Mouse (Mus musculus) c-Kit-positive CD71-positive TER-119-negative erythroid progenitor cells, embryonic 14.5 days (primary cell): ENCODE data around the gene Baiap3.
"Not testable (repeated sequence)": the region's sequence is repeated elsewhere in the genome, so short reads cannot be mapped to it uniquely, and the experiment has no call there.

Experiments used
- DNase-seq: peaks from one replicate; pipeline ENCODE4 v3.0.0-alpha.2; 2013; ENCODE audit warnings: low read depth

Gene Baiap3

DNA sequence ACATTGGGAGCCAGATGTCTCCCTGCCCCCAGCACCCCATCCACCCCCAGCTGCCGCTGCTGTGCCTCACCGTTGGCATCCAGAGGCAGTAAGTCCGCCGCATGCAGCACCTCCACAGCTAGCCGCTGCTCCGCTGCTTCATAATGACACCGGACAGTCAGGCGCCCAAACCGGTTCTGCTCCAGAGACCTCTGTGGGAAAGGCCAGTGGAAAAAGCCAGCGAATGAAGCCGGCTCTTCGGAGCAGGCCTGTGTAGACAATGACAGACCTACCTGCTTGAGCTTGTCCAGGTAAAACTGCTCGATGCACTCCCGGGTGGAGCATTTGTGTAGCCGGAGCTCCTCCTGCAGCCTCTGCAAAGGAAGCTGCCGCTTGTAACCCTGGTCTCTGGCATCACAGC, 11.9 kb downstream of the Baiap3 start:
- no peak for DNase-seq

DNA sequence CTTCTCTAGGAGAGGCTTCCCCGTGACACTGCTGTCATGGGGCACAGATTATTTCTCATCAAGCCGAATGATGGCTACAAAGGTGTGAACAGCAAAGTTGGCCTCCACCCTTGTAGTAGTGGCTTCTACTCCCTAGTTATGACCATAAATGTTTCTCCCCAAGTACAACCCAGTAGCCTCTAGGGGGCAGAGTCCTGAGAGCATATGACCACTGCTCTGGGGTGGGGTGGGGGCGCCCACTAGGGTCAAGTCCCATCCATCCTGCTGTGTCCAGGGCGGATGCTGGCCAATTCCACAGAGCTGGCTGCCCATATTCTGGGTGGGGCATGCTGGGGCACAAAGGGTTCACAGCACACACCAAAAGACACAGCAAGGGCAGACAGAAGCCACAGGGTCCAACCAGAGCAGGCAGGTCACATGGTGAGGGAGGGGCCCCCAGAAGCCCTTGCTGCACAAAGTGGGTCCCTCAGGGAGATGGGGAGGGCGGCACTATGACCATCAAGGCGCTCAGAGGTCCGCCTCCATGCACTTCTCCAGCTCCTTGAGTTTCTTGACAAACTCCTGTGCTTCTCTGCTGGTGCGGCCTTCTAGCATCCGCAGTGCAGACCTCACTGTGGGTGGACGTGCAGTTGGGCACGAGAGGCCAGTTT, 12.9 kb downstream of the Baiap3 start:
- no peak for DNase-seq

DNA sequence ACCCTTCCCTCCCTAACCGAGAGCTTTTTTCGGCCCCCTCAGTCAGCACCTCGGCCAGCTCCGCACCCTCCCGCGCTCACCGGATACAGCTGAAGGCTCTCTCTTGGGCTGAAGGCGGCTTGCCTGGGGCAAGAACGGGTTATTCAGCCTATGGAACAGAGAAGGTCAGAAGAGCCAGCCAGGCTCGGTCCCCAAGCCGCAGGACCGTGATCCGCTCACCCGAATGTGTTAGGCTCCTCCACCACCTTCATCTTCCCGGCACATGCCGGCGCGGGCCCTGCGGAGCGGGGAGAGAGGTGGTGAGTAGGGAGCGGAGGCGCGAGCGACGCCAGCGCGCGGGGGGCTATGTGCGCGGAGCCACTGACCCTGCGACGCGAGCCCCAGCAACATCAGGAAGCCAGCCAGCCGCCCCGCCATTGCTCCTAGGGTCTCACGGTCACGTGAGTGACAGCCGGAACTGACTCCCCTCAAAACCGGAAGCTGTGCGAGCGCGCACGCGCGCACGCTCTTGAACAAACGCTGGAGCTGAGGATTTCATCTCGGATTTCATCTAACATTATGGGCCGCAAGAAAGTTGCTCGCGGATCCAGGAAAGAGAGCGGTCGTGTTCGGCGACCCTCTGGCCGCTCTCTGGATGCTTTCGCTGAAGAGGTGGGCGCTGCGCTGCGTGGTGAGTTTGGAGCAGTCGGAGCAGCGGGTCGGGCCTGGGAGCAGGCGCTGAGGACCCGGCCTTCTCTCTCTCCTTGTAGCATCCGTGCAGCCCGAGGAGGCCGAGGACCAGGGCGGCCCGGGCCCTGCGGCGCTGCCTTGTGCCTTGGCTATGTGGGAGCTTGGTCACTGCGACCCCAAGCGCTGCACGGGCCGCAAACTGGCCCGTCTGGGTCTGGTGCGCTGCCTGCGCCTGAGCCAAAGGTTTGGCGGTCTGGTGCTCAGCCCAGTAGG, 16.2 kb downstream of the Baiap3 start, which contains the start of the genes Gnptg and Tsr3:
TSS of gene Gnptg (minus strand) at position 430 of the 942 bp plus-strand sequence.
TSS of gene Tsr3 (plus strand) at position 476 of the 942 bp plus-strand sequence.
- DNase-seq = peak; percentile 89

DNA sequence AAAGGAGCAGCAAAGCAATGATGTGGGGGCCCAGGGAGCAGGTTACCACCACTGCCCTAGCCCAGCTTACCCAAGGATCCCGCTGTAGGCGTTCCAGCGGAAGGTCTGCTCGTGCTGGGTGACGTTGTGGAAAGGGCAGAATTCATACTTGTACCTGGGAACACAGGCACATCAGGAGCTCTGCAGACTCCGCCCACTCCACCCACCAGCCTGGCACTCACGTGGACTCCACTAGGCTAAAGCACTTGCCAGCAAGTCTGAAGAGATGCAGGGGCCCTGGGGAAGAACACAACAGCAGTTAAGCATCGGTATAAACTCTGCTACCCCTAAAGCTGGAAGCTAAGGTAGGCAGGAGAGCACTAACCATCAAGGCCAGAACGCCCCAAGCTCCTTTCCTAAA, 20.5 kb downstream of the Baiap3 start:
- no peak for DNase-seq

DNA sequence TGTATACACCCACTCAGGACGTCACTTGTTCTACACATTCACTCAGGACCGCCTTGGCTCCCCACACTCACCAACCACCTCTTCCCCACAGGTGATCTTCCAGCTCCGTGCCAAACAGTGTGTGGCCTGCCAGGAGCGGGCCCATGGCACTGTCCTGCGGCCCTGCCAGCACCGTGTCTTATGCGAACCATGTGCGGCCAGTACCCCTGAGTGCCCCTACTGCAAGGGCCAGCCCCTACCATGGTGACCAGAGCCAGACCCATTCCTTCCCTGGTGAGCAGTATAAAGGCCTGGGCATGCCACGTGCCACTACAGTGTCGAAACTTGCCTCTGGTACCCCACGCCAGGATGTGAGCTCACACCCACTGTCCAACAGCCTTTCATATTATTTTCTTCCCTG, 24.5 kb downstream of the Baiap3 start:
- DNase-seq = not testable (repeated sequence)

DNA sequence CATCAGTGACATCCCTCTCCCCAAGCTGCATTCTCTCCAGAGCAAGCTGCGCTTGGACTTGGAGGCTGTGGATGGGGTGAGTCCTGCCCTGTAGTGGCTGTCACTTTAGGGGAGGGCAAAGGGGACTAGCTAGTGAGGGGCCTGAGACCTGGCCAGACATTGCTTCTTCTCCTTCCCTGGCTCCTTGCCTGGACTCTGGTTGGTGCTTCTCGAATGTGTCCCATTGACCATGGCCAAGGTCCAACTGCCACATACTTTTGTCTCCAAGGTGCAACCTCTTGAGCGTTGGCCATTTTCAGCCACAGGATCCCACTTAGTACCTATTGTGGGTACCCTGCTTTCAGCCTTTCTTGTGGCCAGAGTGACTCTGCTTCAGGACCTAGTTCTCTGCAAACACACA, 25.5 kb downstream of the Baiap3 start:
- no peak for DNase-seq

DNA sequence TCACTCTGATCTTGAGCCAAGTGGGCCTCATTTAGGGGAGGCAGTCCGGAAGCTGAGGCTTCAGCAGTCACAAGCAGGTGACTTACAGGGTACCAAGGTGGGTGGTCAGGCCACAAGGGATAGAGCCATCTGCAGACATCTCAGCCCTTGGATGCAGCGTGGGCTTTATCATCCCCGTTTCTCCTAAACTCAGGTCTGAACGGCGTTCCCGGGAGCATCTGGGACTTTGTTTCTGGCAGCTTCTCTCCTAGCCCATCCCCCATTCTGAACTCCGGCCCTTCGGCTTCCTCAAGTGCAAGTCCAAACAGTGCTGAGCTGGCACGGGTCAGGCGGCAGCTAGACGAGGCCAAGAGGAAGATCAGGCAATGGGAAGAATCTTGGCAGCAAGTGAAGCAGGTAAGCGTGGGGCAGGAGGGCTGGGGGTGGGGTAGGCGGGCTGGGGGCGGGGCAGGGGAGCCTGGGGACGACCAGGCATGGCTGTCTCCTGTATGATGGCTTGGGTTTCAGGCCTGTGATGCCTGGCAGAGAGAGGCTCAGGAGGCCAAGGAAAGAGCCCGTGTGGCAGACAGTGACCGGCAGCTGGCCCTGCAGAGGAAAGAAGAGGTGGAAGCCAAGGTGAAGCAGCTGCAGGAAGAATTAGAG, 26.0 kb downstream of the Baiap3 start:
- DNase-seq = not testable (repeated sequence)

DNA sequence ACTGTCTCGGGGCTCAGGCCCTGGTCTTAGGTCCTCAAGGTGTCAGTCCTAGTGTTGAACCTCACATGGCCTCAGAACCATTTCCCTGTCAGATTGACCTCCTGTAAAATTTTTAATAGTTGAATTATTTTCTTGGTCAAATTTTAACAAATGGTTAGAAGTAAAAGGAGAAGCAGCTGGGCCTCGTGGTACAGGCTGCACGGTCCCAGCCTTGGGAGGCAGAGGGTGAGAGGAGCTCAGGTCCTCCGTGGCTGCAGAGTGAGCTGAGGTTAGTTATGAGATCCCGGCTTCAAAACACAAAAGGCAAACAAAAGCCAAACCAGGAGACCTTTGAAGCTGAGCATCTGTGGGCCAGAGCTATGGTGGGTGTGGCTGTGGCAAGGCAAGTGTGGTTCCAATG, 28.2 kb downstream of the Baiap3 start:
- no peak for DNase-seq

DNA sequence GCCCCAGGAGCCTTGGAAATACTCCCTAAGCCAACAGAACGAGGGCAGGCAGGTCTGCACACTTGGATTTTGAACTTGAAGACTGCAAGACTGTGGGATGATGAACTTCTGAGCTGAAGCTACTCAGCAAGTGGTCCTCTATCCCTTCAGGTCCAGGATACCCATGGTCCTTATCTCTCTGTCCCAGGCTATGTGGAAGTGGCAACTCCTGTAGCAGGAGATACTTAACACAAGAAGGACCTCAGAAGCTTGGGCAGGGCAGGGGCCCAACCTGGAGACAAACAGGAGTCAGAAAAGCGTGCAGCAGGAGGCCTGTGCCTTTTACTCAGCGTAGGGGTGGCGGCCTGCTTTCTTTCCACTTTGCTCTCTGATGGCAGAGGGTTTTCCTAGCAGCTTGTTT, 30.5 kb downstream of the Baiap3 start:
- peak; percentile 66 for DNase-seq

DNA sequence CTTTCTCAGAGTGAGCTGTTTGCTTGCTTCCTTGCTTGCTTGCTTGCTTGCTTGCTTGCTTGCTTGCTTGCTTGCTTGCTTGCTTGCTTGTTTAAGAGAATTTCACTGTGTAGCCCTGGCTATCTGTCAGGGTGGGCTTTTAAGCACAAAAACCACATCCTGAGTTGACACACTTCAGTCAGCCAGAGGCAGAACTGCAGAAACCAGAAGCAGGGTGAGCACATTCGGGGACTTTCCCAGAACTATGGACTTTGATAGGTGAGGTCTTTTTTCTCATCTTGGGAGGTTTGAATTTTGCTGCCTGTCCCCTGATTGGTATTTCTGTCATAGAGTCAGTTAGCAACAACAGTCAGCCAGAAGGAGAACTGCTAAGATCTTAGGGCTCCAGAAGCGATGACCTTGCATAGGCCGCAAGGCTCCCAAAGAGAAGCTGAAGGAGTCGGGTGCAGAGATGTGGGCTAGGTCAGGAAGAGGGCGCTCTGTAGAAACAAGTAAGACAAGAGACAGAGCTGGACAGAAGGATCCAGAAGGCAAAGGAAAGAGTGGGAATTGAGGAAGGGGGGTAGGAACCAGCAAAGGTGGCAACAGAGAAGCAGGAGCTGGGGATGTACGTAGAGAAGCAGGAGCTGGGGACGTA, 31.5 kb downstream of the Baiap3 start:
- DNase-seq = peak; percentile 27

DNA sequence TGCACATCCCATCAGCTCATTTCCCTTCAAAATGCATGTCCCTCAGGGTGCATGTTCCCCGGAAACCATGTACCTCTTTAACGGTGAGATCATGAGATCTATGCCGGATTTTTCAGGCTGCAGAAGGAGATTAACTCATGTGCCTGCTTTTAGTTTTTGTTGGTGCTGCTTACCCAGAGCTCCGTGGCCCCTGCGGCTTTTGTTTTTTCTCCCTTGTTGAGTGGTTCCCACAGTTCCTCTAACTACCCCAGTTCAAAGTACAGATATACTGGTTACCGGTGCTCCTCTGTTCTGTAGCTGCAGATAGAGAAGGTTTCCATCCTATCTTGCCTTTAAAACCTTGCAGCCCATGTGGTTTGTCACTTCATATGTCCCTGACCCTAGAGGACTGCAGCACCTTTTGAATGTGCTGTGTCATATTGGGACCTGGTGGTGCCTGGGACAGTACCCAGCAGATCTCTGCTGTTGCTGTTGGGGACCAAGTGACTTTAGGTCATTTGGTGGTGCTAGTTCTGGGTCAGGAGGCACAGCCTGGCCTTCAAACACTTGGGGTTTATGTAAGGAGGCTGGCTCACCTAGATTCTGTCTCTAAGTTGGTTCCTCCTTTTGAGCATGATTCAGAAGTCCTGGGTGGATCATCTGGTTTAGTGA, 33.1 kb downstream of the Baiap3 start:
- DNase-seq = peak; percentile 62

DNA sequence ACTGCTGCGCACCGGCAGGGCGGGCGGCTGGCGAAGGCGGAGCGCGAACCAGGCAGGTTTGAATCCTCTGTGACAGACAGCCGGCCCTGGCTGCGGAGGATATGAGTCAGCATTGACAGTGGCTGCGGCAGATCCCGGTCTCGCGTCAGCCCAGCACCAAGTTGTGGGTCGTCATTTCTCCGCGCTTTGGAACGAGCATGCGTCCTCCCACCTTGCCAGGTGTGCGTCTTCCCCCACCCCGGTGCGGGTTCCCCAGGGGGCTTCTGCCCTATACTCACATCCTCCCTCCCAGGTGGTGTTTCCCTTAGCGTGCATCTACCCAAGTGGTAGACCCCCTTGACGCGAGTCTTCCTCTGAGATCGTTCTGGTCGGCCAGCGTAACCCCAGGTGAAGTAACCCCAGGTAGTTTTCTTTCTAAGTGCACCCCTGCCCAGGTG, 33.6 kb downstream of the Baiap3 start:
- not testable (repeated sequence) for DNase-seq

DNA sequence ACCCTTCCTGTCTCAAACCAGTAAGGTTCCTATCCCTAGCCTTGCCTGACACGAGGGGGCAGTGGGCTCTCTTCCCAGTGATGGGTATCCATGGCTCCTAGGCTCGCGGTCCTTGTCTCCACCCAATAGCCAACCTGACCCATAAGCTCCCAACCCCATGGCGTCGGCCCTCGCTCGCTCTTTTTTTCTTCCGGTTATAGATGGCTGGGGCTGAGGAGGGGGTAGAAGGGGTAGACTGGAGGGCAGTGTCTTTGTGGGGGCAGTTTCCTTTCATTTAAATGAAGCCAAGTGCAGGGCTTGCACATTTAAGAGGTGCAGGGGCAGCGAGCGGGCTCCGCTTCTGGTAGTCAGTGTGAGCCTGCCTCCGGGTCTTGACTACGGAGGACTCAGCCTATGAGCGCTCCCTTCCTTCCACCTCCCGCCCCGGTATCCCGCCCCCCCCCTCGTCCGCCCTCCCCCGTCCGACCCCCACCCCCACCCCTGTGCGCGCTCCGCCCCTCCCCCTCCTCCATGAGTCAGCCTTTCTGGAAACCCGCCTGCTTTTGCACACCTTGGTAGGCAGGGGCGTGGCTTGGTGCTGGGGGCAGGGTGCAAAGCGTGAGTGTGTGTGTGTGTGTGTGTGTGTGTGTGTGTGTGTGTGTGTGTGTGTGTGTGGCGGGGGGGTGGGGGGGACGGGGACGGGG, 34.2 kb downstream of the Baiap3 start:
- peak; percentile 64 for DNase-seq

DNA sequence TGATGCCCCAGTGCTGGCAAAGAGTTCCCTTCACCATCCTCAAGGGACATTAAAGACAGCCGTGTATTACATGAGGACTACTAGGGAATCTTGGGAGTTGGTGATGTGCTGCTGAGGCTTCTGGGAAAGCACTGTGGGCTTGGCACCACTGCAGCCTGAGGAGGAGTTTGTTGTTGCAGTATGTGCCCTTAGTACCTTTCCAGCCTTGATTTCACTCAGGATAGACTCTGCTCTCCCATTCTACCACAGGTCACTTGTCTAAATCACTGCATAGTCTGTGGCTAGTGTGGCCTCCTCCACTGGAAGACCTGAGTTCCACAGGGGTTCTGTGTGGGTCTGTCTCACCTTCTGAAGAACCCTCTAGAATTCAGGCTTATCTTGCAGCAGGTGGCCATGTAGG, 35.4 kb downstream of the Baiap3 start:
- no peak for DNase-seq

DNA sequence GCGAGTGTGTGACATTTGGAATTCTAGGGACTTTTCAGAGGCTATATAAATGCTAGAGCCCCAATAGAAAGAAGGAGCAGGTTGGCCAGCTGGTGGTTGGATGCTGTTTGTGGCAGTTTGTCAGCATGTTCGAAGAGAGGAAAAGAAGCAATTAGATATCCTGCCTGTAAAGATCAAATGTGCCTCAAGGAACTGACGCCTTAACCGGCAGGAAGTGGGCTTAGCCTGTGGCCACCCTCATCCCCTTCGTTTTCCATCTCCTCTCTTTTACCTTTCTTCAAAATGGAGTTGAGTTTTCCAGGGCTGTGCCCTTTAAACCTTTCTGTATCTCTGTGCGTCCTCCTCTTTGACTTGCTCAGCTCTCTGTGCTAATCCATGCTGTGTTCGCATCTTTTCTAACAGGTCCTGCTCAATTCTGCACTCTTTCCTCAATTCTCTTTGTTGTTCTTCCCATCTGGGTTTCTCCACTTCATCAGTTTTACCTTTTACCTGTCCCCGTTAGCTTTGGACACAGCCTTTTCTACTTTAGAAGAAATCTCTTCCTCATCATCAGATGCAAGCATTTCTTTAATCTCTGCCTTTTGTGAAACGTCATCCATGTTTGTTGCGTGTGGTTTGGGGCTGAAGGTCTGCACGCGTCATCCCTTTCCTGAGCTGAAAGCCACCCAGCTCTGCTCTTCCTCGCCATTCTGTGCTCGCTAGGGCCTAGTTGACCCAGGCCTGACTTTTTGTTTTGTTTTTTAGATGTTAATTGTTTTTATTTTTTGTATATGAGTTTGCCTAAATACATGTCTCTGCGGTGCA, 36.5 kb downstream of the Baiap3 start:
- DNase-seq = no peak

DNA sequence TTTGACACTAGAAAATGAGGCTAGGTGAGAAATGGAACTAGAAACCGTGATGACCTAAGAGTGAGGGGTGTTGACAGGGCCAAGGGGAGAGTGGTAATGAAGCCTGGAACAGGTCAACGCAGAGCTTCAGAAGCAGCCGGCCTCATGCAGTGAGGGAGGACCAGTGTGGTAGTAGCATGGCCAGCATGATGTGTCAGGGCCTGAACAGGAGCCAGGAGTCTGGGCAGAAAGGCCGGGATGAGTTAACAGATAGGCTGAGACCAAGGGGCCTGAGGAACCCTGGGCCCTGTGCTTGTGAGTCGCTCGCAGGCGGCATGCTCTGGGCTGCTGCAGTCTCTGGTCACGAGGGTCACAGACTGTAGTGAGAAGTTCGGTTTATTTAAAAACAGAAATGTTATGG, 37.2 kb downstream of the Baiap3 start:
- DNase-seq = no peak

DNA sequence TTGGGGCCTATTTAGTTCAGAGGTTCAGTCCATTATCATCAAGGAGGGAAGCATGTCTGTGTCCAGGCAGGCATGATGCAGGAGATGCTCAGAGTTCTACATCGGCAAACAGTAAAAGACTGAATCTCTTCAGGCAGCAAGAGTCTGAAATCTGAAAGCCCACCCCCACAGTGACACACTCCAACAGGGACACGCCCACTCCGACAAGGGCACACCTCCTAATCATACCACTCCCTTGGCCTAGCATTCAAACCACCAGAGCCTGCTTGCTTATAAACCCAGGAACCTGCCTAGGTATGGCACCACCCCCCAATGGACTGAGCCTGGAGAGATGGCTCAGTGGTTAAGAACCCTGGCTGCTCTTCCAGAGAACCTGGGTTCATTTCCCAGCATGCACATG, 40.7 kb downstream of the Baiap3 start:
- no peak for DNase-seq

DNA sequence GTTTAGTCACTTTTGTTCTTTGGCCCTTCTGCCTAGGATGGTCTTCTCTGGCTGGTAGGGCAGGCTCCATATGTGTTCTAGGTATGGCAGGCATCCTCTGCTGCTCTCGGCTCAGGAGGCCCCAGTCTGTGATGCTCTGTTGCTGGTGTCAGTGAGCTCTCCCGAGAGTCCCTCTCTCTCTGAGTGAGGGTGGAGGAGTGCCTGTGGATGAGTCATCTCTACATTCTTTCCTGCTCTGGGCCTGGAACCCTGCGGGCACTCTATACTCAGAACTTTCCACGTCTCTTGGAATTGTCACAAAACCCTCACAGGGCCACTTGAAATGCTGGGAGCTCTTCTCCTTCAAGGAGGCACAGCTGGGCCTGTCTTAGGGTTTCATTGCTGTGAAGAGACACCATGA, 44.5 kb downstream of the Baiap3 start:
- no peak for DNase-seq

DNA sequence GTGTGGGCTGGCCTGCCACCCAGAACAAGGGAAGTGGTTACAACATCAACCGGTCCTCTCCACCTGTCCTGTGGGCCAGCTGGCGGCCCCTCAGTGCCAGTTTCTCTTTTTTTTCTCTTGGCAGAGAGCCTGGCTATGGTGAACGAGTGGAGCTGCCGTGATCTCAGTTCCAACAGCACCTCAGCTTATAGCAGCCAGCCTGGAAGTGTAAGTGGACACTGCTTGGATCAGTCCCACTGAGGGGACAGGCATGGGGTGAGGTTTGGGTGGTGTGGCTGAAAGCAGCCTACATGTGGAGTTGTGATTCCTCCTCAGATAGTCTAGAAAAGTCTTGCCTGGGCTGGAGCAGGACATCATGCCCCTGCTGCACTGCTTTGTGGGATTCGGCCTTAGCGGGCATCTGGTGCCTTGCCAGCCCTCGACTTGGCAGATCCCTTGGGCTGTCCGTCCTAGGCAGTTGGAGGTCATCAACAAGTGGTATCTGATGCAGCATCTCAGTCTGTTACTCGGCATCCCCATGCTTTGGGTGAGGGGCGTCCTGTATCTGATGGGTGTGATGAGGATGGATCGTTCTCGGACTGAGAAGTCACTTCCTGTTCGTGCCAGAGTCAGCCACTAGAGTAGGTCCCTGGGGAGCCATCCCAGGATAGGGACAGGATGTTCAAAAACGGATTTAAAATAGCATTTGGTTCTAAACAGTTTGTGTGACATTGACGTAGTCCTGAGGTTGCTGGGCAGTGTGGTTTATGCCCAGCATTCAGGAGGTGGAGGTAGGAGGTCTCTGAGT, 45.3 kb downstream of the Baiap3 start:
- DNase-seq = no peak
